Mouse (Mus musculus) urinary bladder, adult 18-20 months (tissue): ENCODE measurements at regions not wholly inside any gene's neighbourhood (a gene's known extent, or its start where the extent isn't known, plus 50 kb on each side); places are given as distances from the start of the nearest gene placed in this dataset.
A peak's percentile ranks its signal among the peaks of the same experiment; 100 is the strongest.
"Not testable (repeated sequence)": the region's sequence is repeated elsewhere in the genome, so short reads cannot be mapped to it uniquely, and the experiment has no call there.

ENCODE experiments used
- DNase-seq, 2 experiments: peaks; one replicate each; pipeline ENCODE4 v3.0.0; 2022; ENCODE audit warnings: low spot score in 2 of 2, mixed read lengths in 2 of 2

DNA sequence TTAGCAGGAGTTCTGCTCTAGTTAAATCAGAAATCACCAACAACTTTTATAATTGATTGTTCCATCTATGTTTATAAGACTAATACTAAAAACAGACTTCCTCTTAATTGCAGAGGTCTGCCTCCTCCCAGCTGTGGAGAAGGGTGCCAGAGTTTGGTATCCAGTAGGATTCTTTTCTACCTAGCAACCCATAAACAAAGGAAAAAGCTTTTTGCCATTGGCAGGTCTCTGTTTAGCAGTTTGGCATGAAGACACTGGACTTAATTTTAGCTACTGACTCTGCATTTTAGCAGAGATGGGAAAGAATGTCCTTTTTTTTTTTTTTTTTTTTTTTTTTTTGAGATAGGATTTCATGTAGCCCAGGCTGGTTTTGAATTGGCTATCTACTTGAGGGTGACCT, 1628.4 kb downstream of the A830018L16Rik start:
- DNase-seq = no peak

DNA sequence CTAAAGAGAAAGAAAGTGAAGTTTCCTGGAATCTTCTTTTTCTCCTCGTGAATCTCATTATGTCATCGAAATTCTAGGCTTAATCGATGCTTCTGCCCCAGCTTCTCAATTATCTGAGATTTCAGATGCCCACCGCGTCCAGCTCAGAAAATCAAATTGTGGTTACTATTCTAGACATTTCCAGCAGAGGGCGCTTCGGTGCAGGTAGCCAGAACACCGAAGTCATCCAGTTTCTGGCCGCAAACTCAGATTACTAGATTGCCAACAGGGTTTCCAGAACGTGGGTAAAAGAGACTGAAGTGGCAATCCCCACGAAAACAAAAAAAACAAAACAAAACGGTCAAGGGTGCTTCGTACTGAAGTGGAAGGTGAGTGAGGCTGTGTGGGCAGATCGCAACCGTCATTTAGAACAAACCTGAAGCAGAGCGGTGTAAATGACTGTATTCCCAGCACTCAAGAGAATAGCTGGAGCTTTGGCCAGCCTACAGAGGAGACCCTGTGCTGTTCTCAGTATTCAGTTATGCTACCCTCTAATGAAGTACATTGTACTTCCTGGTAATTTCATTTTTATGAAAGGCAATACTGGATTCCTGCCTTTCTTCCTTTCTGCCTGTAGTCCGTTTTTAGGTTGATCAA, 1636.4 kb downstream of the A830018L16Rik start:
- DNase-seq = peak; percentile 1 to 9

DNA sequence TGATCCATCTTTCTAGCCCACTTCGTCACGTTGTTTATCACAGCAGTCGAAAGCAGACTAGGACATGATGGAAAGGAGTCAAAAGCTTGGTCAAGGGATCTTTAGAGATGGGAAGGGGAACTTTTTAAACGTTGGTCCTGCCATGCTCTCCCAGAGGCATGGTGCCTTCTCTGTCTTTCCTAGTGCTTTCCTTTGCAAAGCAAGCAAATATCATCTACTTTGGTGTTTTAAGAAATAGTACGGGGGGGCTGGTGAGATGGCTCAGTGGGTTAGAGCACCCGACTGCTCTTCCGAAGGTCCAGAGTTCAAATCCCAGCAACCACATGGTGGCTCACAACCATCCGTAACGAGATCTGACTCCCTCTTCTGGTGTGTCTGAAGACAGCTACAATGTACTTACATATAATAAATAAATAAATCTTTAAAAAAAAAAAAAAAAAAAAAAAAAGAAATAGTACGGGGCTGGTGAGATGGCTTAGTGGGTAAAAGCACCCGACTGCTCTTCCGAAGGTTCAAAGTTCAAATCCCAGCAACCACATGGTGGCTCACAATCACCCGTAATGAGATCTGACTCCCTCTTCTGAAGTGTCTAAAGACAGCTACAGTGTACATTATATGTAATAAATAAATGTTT, 1637.6 kb downstream of the A830018L16Rik start:
- DNase-seq = not testable (repeated sequence)

DNA sequence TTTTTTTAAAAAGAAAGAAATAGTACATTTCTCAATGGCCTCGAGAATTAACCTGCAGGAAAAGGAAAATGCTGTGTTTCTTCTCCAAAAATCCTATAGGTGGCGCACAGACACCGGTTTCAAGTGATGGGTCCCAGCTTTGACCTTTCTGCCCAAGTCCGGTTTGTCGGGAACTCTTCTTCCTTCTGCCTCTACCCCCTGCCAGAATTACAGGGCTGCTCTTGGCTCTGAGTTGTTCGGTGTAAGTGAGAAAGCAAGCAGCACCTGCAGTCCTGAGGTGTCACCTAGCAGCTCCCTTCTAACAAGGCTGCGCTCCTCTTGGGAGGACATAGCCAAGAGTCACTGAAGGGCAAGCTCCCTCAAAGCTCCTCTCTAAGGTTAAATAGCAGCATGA, 1638.2 kb downstream of the A830018L16Rik start:
- peak; percentile 1 to 12 for DNase-seq

DNA sequence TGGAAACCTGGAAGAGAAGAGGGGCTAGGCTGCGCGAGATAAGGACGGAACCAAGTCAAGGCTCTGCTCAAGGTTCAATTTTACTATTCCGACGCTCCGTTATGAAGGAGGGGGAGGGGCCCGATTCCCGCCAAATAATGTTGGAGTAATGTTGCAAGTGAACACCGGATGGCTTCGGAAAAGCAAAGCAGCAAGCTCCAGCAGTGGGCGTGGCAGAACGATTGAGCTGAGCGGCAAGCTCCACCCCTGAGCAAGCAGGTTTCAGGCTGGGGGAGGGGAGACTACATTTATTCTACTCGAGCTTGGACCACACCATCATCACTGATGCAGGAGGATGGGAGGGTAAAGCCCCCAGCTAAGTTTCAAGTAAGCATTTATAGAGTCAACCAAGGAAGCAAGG, 1643.8 kb downstream of the A830018L16Rik start:
- no peak for DNase-seq

DNA sequence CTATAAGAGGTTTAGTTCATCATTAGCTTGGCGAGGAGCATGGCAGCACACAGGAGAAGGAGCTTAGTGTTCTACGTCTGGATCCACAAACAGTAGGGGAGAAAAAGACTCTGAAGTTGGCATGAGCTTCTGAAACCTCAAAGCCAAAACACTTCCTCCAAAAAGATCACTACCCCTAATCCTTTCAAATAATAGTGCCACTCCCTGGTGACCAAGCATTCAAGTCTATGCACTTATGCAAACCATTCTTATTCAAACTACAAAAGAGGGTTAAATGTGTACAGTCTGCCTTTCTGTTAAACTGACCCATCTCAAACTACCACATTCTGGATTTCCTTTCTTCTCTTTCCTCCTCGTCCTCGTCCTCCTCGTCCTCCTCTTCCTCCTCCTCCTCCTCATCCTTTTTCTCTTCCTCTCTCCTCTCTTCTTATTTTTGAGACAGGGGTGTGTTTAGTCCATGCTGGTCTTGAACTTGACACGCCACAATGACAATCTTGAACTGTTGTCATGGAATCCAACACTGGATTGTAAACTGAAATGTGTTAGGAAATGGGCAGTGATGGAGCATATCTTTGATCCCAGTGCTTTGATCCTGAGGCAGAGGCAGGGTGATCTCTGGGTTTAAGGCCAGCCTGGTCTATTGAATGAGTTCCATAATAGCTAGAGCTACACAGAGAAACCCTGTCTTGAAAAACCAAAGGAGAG, 1645.9 kb downstream of the A830018L16Rik start:
- DNase-seq = no peak
